Mouse (Mus musculus) monocyte, adult 2 months (primary cell): Measurements from ENCODE around the gene Inpp5d.

Experiments
- DNase-seq, 2 experiments: peaks; one replicate each; pipeline ENCODE4 v3.0.0; 2022; ENCODE audit warnings: low spot score in 2 of 2, low read depth in 1 of 2

Inpp5d gene

GRCm38 (mm10) chr1:87766233-87766632 lies 146.1 kb downstream of the Inpp5d start:
- DNase-seq, result no peak

- DNase-seq, result no peak
Measured at GRCm38 (mm10) chr1:87769263-87769662, 149.2 kb downstream of the Inpp5d start.
